Mouse (Mus musculus) frontal cortex, postnatal 25 days (tissue): ENCODE measurements at regions not wholly inside any gene's neighbourhood (a gene's known extent, or its start where the extent isn't known, plus 50 kb on each side); places are given as distances from the start of the nearest gene placed in this dataset.

ENCODE experiments used
- DNase-seq, 2 experiments: peaks; one replicate each; pipeline ENCODE4 v3.0.0; 2022; ENCODE audit warnings: low spot score in 2 of 2

- DNase-seq = no peak
Measured at GRCm38 (mm10) chr13:112216084-112216483, 72.2 kb upstream of the Ankrd55 start.

- DNase-seq = no peak
Measured at GRCm38 (mm10) chr13:112218389-112218788, 69.9 kb upstream of the Ankrd55 start.

DNA sequence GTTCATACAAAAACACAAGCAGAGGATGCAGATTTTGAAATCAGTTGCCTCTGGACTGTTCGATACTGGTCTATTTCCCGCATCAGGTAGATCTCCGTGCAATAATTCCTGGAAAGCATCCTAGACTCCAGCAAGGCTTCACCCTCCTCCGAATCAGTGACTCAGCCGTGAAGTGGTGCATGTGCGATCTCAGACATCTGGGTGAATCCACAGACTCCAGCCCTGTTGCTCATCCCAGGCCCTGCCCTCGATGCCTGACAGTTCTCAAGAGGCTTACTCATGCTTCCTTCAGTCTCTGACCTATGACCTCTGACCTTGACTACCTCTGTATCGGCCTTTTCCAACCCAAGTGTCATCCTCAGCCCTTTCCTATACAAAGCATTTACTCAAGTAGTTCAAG lies 68.1 kb upstream of the Ankrd55 start:
- no peak for DNase-seq

DNA sequence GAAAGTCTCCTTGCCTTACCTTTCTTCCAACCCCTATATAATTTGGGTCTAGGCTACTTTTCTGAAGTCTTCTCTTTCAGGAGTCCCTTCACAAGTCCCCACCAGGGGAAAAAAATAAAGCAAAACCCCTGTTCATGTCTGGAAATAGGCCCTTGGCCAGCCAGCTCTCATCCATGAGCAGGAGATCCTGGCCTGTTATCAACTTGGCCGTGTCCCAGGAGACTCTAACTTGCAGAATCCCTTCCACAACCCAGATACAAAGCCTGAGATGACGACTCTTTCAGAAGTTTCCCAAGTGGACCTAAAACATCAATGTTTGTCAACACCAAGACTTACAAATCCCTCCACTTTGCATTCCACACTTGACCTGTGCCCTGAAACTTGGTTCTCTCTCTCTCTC lies 64.6 kb upstream of the Ankrd55 start:
- DNase-seq = no peak

DNA sequence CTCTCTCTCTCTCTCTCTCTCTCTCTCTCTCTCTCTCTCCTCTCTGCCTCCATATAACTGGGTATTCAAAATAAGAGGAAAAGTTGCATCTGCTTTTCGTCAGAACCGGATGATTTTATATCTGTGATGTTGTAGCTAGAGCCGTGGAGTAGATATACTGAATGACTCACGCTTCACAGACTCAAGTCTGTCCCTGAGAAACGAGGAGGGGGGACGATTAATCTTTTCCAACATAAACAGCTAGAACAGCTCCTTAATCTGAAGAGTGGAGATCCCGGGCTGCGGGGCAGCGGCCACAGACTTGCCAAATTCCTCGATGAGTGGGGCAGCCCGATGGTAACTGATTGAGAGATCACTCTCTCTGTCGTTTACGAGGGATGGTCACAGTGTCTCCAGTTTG lies 60.5 kb upstream of the Ankrd55 start:
- DNase-seq = no peak

- DNase-seq = no peak
Measured at GRCm38 (mm10) chr13:112228846-112229245, 59.4 kb upstream of the Ankrd55 start.

- no peak for DNase-seq
Measured at GRCm38 (mm10) chr13:112230176-112230575, 58.1 kb upstream of the Ankrd55 start.

- DNase-seq = no peak
Measured at GRCm38 (mm10) chr13:112234695-112235094, 53.6 kb upstream of the Ankrd55 start.

- DNase-seq = no peak
Measured at GRCm38 (mm10) chr13:112236956-112237355, 51.3 kb upstream of the Ankrd55 start.

DNA sequence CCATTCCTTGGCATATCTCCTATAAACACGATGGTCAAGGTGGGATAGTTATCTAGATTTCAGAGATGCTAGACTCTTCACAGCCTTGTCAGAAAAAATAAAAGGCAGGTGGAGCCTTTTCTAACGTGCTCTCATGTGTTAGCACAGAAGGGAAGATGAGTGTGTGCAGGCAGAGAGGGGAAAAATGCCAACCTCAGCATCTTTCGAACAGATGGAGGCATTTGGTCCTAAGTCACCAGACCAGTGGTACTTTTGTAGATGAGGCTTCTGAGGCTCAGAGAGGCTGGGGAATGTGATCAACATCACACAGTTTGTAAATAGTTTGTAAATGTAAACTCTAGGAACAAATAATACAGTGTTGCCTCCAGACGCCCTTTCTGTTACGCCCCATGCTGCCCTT lies 50.9 kb upstream of the Ankrd55 start:
- no peak for DNase-seq

- no peak for DNase-seq
Measured at GRCm38 (mm10) chr13:112237917-112238316, 50.3 kb upstream of the Ankrd55 start.
